Mouse (Mus musculus) CH12.LX (cell line): ENCODE data around the gene Gm29735. TPM values are rescaled to one million over a fixed set of nuclear protein-coding genes. Genes with fewer than 3 reads are reported as not detected.

Experiments used
- DNase-seq: peaks from one replicate; pipeline ENCODE4 v3.0.0-alpha.2; 2013; ENCODE audit errors: extremely low read depth
- H3K27ac ChIP-seq: 2 replicates; pipeline ENCODE4 v1.5.1; 2012; ENCODE audit warnings: low read depth, mild to moderate bottlenecking, control low read depth, moderate library complexity; ENCODE audit not compliant: insufficient read depth
- H3K27me3 ChIP-seq: replicated peaks from 2 replicates; pipeline ENCODE3; 2012; ENCODE audit warnings: inconsistent platforms
- H3K36me3 ChIP-seq, 2 experiments: replicated peaks in 1 of 2; 2 replicates each; pipeline versions ENCODE3 to v1.6.1; 2012; ENCODE audit warnings: inconsistent platforms in 1 of 2, low read length in 1 of 2, mild to moderate bottlenecking in 1 of 2, mixed read lengths in 1 of 2, moderate library complexity in 1 of 2; ENCODE audit not compliant: control insufficient read depth in 1 of 2, insufficient read depth in 1 of 2
- H3K4me1 ChIP-seq, 2 experiments: 2 replicates each; pipeline ENCODE4 v1.6.1; 2012; ENCODE audit warnings: inconsistent platforms in 1 of 2, moderate library complexity in 1 of 2; ENCODE audit not compliant: insufficient read depth in 2 of 2, control insufficient read depth in 1 of 2
- H3K4me2 ChIP-seq: 2 replicates; pipeline ENCODE4 v1.6.1; 2012; ENCODE audit warnings: low read depth, mild to moderate bottlenecking, control low read depth; ENCODE audit not compliant: poor library complexity, insufficient read depth, severe bottlenecking
- H3K4me3 ChIP-seq, 3 experiments: fragments of 150-350 bp in 1 of 3; sonication (generic) in 1 of 3; replicated peaks in 1 of 3; 2 replicates each; pipeline versions ENCODE3 to v1.5.1; 2011 to 2012; ENCODE audit warnings: low read depth in 2 of 3, low read length in 2 of 3, mild to moderate bottlenecking in 2 of 3, moderate library complexity in 2 of 3, control low read depth in 1 of 3, improper control_type of control experiment in 1 of 3, inconsistent platforms in 1 of 3, mixed read lengths in 1 of 3; ENCODE audit not compliant: poor library complexity in 1 of 3
- H3K79me2 ChIP-seq: replicated peaks from 2 replicates; pipeline ENCODE4 v1.6.1; 2012; ENCODE audit warnings: mild to moderate bottlenecking, moderate library complexity; ENCODE audit not compliant: control insufficient read depth, poor library complexity, insufficient read depth, severe bottlenecking; ENCODE audit errors: extremely low read depth
- H3K9ac ChIP-seq: 2 replicates; pipeline ENCODE4 v1.6.1; 2012; ENCODE audit warnings: low read depth, mild to moderate bottlenecking, control low read depth, moderate library complexity; ENCODE audit not compliant: insufficient read depth
- H3K9me3 ChIP-seq: replicated peaks from 2 replicates; pipeline ENCODE3; 2012; ENCODE audit warnings: low read length, inconsistent platforms, mixed read lengths
- CHD2 ChIP-seq: IDR thresholded peaks from 2 replicates; pipeline ENCODE4 v1.6.1; 2011; ENCODE audit warnings: low read length, improper control_type of control experiment
- ELF1 ChIP-seq: IDR thresholded peaks from 2 replicates; pipeline ENCODE4 v1.6.1; 2014; ENCODE audit warnings: low read depth, mild to moderate bottlenecking, inconsistent platforms, low read length, improper control_type of control experiment
- EP300 ChIP-seq: IDR thresholded peaks from 2 replicates; pipeline ENCODE4 v1.6.1; 2011; ENCODE audit warnings: low read length, improper control_type of control experiment
- HCFC1 ChIP-seq: IDR thresholded peaks from 2 replicates; pipeline ENCODE4 v1.6.1; 2012; ENCODE audit warnings: low read depth, mild to moderate bottlenecking, inconsistent platforms, low read length, improper control_type of control experiment
- IRF4 ChIP-seq: IDR thresholded peaks from 2 replicates; pipeline ENCODE4 v1.6.1; 2014; ENCODE audit warnings: low read depth, mild to moderate bottlenecking, inconsistent platforms, low read length, improper control_type of control experiment
- KAT2A ChIP-seq: IDR thresholded peaks from 2 replicates; pipeline ENCODE4 v1.6.1; 2012; ENCODE audit warnings: low read length, improper control_type of control experiment, inconsistent platforms; ENCODE audit not compliant: insufficient replicate concordance
- MAX ChIP-seq: IDR thresholded peaks from 2 replicates; pipeline ENCODE4 v1.6.1; 2011; ENCODE audit warnings: low read length, improper control_type of control experiment
- MAZ ChIP-seq: IDR thresholded peaks from 2 replicates; pipeline ENCODE4 v1.6.1; 2012; ENCODE audit warnings: low read depth, mild to moderate bottlenecking, inconsistent platforms, low read length, improper control_type of control experiment, moderate library complexity
- MEF2A ChIP-seq: IDR thresholded peaks from 2 replicates; pipeline ENCODE4 v1.6.1; 2014; ENCODE audit warnings: low read depth, mild to moderate bottlenecking, inconsistent platforms, low read length, improper control_type of control experiment, borderline replicate concordance
- MXI1 ChIP-seq: IDR thresholded peaks from 2 replicates; pipeline ENCODE4 v1.6.1; 2011; ENCODE audit warnings: mild to moderate bottlenecking, low read depth, low read length, improper control_type of control experiment
- MYC ChIP-seq: IDR thresholded peaks from 2 replicates; pipeline ENCODE4 v1.6.1; 2011; ENCODE audit warnings: low read depth, mild to moderate bottlenecking, improper control_type of control experiment, low read length
- NELFE ChIP-seq: IDR thresholded peaks from 2 replicates; pipeline ENCODE4 v1.6.1; 2011; ENCODE audit warnings: low read depth, low read length, improper control_type of control experiment
- NRF1 ChIP-seq: IDR thresholded peaks from 2 replicates; pipeline ENCODE4 v1.6.1; 2014; ENCODE audit warnings: low read depth, mild to moderate bottlenecking, inconsistent platforms, low read length, improper control_type of control experiment, moderate library complexity
- PAX5 ChIP-seq: IDR thresholded peaks from 2 replicates; pipeline ENCODE4 v1.6.1; 2012; ENCODE audit warnings: low read length, inconsistent platforms, mixed read lengths
- POLR2AphosphoS2 ChIP-seq: IDR thresholded peaks from 2 replicates; pipeline ENCODE4 v1.6.1; 2011; ENCODE audit warnings: low read depth, low read length, improper control_type of control experiment
- RCOR1 ChIP-seq: conservative IDR thresholded peaks from 2 replicates; pipeline ENCODE4 v1.6.1; 2012; ENCODE audit warnings: low read depth, mild to moderate bottlenecking, inconsistent platforms, low read length, improper control_type of control experiment
- SIN3A ChIP-seq: IDR thresholded peaks from 2 replicates; pipeline ENCODE4 v1.6.1; 2012; ENCODE audit warnings: low read length, improper control_type of control experiment, inconsistent platforms
- SMC3 ChIP-seq: IDR thresholded peaks from 2 replicates; pipeline ENCODE4 v1.6.1; 2011; ENCODE audit warnings: low read depth, low read length, improper control_type of control experiment
- TBP ChIP-seq: conservative IDR thresholded peaks from 2 replicates; pipeline ENCODE4 v1.6.1; 2011; ENCODE audit warnings: low read depth, low read length, improper control_type of control experiment
- USF1 ChIP-seq: IDR thresholded peaks from 2 replicates; pipeline ENCODE4 v1.6.1; 2014; ENCODE audit warnings: low read depth, mild to moderate bottlenecking, inconsistent platforms, low read length, improper control_type of control experiment
- ZC3H11A ChIP-seq: IDR thresholded peaks from 2 replicates; pipeline ENCODE4 v1.6.1; 2012; ENCODE audit warnings: low read depth, mild to moderate bottlenecking, inconsistent platforms, low read length, improper control_type of control experiment
- ZKSCAN1 ChIP-seq: IDR thresholded peaks from 2 replicates; pipeline ENCODE4 v1.6.1; 2012; ENCODE audit warnings: low read depth, inconsistent platforms, low read length, improper control_type of control experiment, borderline replicate concordance
- ZNF384 ChIP-seq: IDR thresholded peaks from 2 replicates; pipeline ENCODE4 v1.6.1; 2012; ENCODE audit warnings: low read depth, low read length, improper control_type of control experiment, inconsistent platforms
- dilution Hi-C: fragments of 300-500 bp; cut with MboI; formaldehyde crosslinking; loops from 2 replicates; pipeline ENCODE4 v1.14.3; 2020; ENCODE audit warnings: low sequenced_read_pairs; ENCODE audit not compliant: extremely low pct_unique_long_range_greater_than_20kb, extremely low pct_ligation_motif_present
- in situ Hi-C: fragments of 300-500 bp; cut with MboI; formaldehyde crosslinking; loops from 3 replicates; pipeline ENCODE4 v1.14.3; 2019; ENCODE audit warnings: low sequenced_read_pairs, low pct_ligation_motif_present, low pct_unique_long_range_greater_than_20kb, mixed read lengths
- polyA plus RNA-seq: library from polyadenylated mRNA; unstranded; fragments of >175 nt; gene quantifications from 2 replicates; pipeline ENCODE4 v1.2.1, GENCODE M21; 2012; ENCODE audit warnings: low read depth; ENCODE audit not compliant: insufficient read length
- total RNA-seq, 2 experiments: library from RNA; depleted of rRNA; stranded (reverse); fragments of 300-350 nt in 1 of 2; fragments of >200 nt in 1 of 2; gene quantifications; 2 replicates each; pipeline ENCODE4 v1.2.3; 2012 to 2014

Gene Gm29735
- total and polyA plus RNA-seq, 3 experiments = not detected

DNA sequence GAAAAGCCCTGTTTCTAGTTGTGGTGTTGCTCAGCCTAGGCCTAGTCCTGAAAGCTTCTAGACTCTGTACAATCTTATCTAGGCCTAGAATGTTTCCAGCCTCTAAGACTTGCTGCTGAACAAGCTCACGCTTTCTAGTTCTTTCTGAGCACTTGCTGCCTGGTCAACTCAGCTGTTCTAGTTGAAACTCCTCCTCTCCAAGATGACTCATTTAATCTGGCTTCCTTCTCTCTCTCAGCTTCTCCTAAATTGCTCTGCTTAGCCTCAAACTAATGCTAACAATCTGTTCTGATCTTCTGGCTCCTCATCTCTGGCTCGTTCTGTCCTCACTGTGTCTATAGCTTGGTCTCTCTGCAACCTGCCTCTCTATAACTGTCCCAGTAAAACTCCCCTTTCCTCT is 41.8 kb upstream of the Gm29735 start:
- Histone ChIP-seq H3K4me2 (no peak overlapping the region), H3K79me2 (no peaks in the 10 kb centered on the region), H3K9me3 (peaks cover 8% of the 10 kb centered on the region)
- no peak for TF ChIP-seq TBP
- TF ChIP-seq ZKSCAN1 = no peak
- no peak for TF ChIP-seq POLR2AphosphoS2
- no peak for TF ChIP-seq ZNF384
- no peak for TF ChIP-seq RCOR1
- no peak for TF ChIP-seq NELFE
- no peak for TF ChIP-seq ZC3H11A
- no peak for TF ChIP-seq MAZ
- no peak for TF ChIP-seq KAT2A
- no peak for TF ChIP-seq NRF1
- TF ChIP-seq, all 38 proteins: peak for 0
- DNase-seq = no peak
- Histone ChIP-seq H3K27ac (no peak overlapping the region), H3K36me3 (no peaks in the 10 kb centered on the region), H3K27me3 (peaks cover 49% of the 10 kb centered on the region), H3K4me1 (no peaks in the 10 kb centered on the region), H3K4me3 (no peak overlapping the region), H3K9ac (no peak overlapping the region)
- in situ Hi-C loops = no loop called here
- dilution Hi-C loops = no loop called here

- in situ Hi-C loops = no loop called here
- peaks cover 10% of the 10 kb centered on the region for H3K9me3 ChIP-seq
These were observed 33.4 kb upstream of the Gm29735 start, which contains the start of gene Gm10153 for GRCm38 (mm10) chr7:142190289-142190688. TSS of gene Gm10153 (minus strand) at chr7:142190389.

More at GRCm38 (mm10) chr7:142190289-142190688, 33.4 kb upstream of the Gm29735 start, which contains the start of gene Gm10153:
- no peaks in the 10 kb centered on the region for H3K4me1 ChIP-seq
- no peak for TF ChIP-seq MAX
- TF ChIP-seq EP300 = no peak
- TF ChIP-seq HCFC1 = no peak
- TF ChIP-seq MXI1 = no peak
- TF ChIP-seq PAX5 = no peak
- no peak for TF ChIP-seq ZC3H11A
- TF ChIP-seq MEF2A = no peak
- TF ChIP-seq MYC = no peak
- TF ChIP-seq IRF4 = no peak
- TF ChIP-seq CHD2 = no peak
- no peak for TF ChIP-seq ZNF384
- no peak for TF ChIP-seq USF1
- TF ChIP-seq TBP = no peak
- no peak for TF ChIP-seq ELF1
- TF ChIP-seq RCOR1 = no peak
- no peak for TF ChIP-seq SIN3A
- TF ChIP-seq NRF1 = no peak
- TF ChIP-seq SMC3 = no peak
- no peak for TF ChIP-seq ZKSCAN1
- TF ChIP-seq, all 38 proteins: peak for 0
- dilution Hi-C loops = no loop called here
- Histone ChIP-seq H3K4me3 (no peak within 1 kb of the TSS), H3K4me2 (no peak within 1 kb of the TSS), H3K9ac (no peak within 1 kb of the TSS), H3K36me3 (no peaks in the 10 kb centered on the region), H3K27me3 (peaks cover 57% of the 10 kb centered on the region), H3K79me2 (no peaks in the 10 kb centered on the region), H3K27ac (no peak within 1 kb of the TSS)
- no peak for DNase-seq
